Mouse (Mus musculus) heart, embryonic 13.5 days (tissue): ENCODE results near the gene Myo1e. TPM values are rescaled to one million over a fixed set of nuclear protein-coding genes. Genes with fewer than 3 reads are reported as not detected.

Experiments
- ATAC-seq: fragments of 200-750 bp; cut with Nextera tagmentation; 2 replicates; pipeline ENCODE4 v1.8.0; 2017; ENCODE audit warnings: moderate TSS enrichment; ENCODE audit not compliant: insufficient number of reproducible peaks, low FRiP score, low TSS enrichment; ENCODE audit errors: extremely low read depth
- H3K27ac ChIP-seq: fragments of 300-500 bp; sonication (generic); replicated peaks from 2 replicates; pipeline ENCODE4 v1.5.1; 2015; ENCODE audit warnings: moderate library complexity, mild to moderate bottlenecking, inconsistent platforms
- H3K27me3 ChIP-seq: fragments of 300-500 bp; sonication (generic); replicated peaks from 2 replicates; pipeline ENCODE4 v1.6.1; 2015; ENCODE audit warnings: mild to moderate bottlenecking, inconsistent platforms
- H3K36me3 ChIP-seq: fragments of 300-500 bp; sonication (generic); 2 replicates; pipeline ENCODE4 v1.6.1; 2015; ENCODE audit warnings: mild to moderate bottlenecking, inconsistent platforms
- H3K4me1 ChIP-seq: fragments of 300-500 bp; sonication (generic); 2 replicates; pipeline ENCODE4 v1.6.1; 2015; ENCODE audit warnings: inconsistent platforms
- H3K4me2 ChIP-seq: fragments of 300-500 bp; sonication (generic); 2 replicates; pipeline ENCODE4 v1.6.1; 2015; ENCODE audit warnings: inconsistent platforms, mild to moderate bottlenecking, moderate library complexity
- H3K4me3 ChIP-seq: fragments of 300-500 bp; sonication (generic); 2 replicates; pipeline ENCODE4 v1.5.1; 2015; ENCODE audit warnings: moderate library complexity, mild to moderate bottlenecking, inconsistent platforms
- H3K9ac ChIP-seq: fragments of 300-500 bp; sonication (generic); 2 replicates; pipeline ENCODE4 v1.6.1; 2015; ENCODE audit warnings: inconsistent platforms, mild to moderate bottlenecking, moderate library complexity
- H3K9me3 ChIP-seq: fragments of 300-500 bp; sonication (generic); 2 replicates; pipeline ENCODE4 v1.6.1; 2016; ENCODE audit warnings: inconsistent platforms
- WGBS: fragments of 180-500 bp; shearing (Covaris S2); methylation state at CpG from one replicate; pipeline ENCODE4 v1.1.7; 2015; ENCODE audit warnings: mixed read lengths; 5-methylcytosine and 5-hydroxymethylcytosine counted together
- polyA plus RNA-seq: library from polyadenylated mRNA; unstranded; fragments of >200 nt; fragmentation: Nextera tagmentation; extraction: Ambion mirVana; gene quantifications from 2 replicates; pipeline ENCODE4 v1.2.1, GENCODE M21; 2015

The Myo1e gene
- polyA plus RNA-seq, 1 experiment from 2014 or later = 10.9 TPM

DNA sequence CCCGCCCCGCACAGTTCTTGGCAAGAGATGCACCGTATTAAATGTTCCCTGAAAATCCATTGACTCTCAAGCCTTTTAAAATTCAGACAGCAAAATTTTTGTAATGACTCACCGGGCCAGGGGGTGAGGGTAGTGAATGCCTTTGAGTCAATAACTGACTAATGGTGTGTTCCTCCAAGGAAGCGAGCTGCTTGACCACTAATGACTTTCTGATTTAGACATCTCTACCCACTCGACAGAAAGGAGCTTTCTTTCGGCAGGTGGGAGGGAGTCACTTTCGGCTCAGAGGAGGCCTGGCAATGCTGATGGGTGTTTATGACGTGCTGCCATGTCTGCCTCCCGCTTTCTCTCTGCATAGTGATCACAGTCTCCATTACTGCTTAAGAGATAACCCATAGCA, 83.6 kb downstream of the Myo1e start:
- Histone ChIP-seq H3K27me3 (no peaks in the 10 kb centered on the region), H3K4me2 (no peak overlapping the region), H3K27ac (no peak overlapping the region), H3K4me1 (peaks cover 4% of the 10 kb centered on the region; the same call in 1 of the 2 replicates), H3K36me3 (peaks cover 14% of the 10 kb centered on the region; the same call in 1 of the 2 replicates), H3K9ac (no peak overlapping the region), H3K4me3 (no peak overlapping the region), H3K9me3 (no peaks in the 10 kb centered on the region)
- no peak for ATAC-seq
- 70% methylated on average over 10 of the region's 10 CpGs for WGBS

DNA sequence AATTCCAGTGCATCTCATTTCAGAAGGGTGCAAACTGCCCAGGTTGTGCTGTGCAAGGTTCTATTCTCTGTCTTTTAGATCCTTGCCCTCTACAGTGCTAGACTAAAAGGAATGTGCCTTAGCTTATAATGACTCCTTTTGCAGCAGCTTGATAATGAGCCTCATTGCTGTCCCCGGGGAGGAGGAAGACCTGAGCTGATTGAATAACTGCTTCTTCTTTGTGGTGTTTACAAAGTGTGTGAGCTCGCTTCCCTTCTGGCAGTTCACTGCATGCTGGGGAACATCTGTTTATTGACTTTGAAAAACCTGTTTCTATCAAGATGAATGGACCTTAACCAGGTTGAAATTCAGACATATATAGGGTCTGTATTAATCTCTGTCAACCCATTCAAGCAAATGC, 89.8 kb downstream of the Myo1e start:
- no peak for ATAC-seq
- WGBS = 30% methylated on average over 2 of the region's 2 CpGs
- 0 out of 2 replicates have a peak, but pooled peaks cover 3% of the 10 kb centered on the region for H3K9me3 ChIP-seq
- peaks cover 33% of the 10 kb centered on the region for H3K36me3 ChIP-seq
- peaks cover 7% of the 10 kb centered on the region for H3K4me1 ChIP-seq
- H3K4me3 ChIP-seq = no peak overlapping the region
- H3K4me2 ChIP-seq = no peak overlapping the region
- H3K27ac ChIP-seq = no peak overlapping the region
- H3K9ac ChIP-seq = no peak overlapping the region
- H3K27me3 ChIP-seq = no peaks in the 10 kb centered on the region

DNA sequence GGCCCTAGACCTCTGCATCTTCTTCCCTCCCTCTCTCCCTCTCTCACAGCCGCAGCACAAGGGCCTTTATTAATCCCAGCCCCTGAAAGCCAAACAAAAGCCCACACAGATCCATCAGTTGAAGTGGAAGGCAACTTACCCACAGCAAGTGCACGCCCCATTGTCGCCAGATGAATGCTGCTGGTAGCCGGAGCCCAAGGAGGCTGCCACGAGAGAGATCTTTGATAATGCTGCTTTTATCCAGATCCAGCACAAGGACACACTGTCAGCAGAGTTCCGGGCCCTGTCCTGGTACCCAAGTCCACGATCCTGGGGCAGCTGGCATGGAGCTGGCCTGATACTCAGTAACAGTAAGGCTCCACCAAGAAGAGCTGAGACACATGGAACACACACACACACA, 91.1 kb downstream of the Myo1e start:
- Histone ChIP-seq H3K36me3 (peaks cover 41% of the 10 kb centered on the region), H3K27ac (no peak overlapping the region), H3K9ac (no peak overlapping the region), H3K4me3 (no peak overlapping the region), H3K4me1 (peaks cover 7% of the 10 kb centered on the region), H3K27me3 (no peaks in the 10 kb centered on the region), H3K4me2 (no peak overlapping the region), H3K9me3 (0 out of 2 replicates have a peak, but pooled peaks cover 3% of the 10 kb centered on the region)
- no peak for ATAC-seq
- WGBS = 61% methylated on average over 7 of the region's 7 CpGs

DNA sequence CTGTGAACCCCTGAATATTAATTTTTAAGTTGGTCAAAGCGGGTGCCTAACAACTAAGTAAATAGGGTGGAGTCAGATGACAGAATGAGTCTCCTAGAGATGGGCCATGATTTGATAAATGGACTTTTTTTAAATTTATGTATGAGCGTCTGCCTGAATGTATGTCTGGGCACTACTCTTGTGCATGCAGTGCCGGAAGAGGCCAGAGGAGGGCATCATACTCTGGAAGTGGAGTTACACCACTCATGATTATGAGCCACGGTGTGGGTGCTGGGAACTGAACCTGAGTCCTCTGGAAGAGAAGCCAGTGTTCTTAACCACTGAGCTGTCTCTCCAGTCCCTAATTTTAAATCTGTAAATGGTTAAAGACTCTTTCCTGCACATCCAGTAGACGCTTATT, 93.6 kb downstream of the Myo1e start:
- H3K4me2 ChIP-seq = no peak overlapping the region
- no peaks in the 10 kb centered on the region for H3K27me3 ChIP-seq
- no peak overlapping the region for H3K9ac ChIP-seq
- H3K4me3 ChIP-seq = no peak overlapping the region
- H3K9me3 ChIP-seq = 0 out of 2 replicates have a peak, but pooled peaks cover 3% of the 10 kb centered on the region
- peaks cover 3% of the 10 kb centered on the region; the same call in 1 of the 2 replicates for H3K4me1 ChIP-seq
- whole genome bisulfite sequencing = 90% methylated on average over 5 of the region's 5 CpGs
- ATAC-seq = no peak
- no peak overlapping the region for H3K27ac ChIP-seq
- peaks cover 44% of the 10 kb centered on the region for H3K36me3 ChIP-seq

DNA sequence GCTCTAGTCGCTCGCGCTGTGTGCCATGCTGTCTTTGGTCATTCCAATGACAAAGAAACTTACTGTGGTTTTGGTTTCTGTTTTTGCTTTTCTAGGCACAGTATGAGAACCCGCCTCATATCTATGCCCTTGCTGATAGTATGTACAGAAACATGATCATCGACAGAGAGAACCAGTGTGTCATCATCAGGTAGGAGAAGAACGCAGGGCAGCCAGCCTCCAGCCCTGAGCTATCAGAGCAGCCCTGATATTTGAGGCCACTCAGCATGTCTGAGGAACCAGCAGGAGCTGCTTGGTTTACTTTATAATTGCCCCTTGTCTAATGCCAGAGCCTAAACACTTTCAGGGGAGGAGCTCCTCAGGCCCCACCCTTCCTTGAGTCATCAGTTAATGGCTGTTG, 94.4 kb downstream of the Myo1e start:
- 87% methylated on average over 6 of the region's 6 CpGs for whole genome bisulfite sequencing
- H3K27ac ChIP-seq = no peak overlapping the region
- H3K27me3 ChIP-seq = no peaks in the 10 kb centered on the region

DNA sequence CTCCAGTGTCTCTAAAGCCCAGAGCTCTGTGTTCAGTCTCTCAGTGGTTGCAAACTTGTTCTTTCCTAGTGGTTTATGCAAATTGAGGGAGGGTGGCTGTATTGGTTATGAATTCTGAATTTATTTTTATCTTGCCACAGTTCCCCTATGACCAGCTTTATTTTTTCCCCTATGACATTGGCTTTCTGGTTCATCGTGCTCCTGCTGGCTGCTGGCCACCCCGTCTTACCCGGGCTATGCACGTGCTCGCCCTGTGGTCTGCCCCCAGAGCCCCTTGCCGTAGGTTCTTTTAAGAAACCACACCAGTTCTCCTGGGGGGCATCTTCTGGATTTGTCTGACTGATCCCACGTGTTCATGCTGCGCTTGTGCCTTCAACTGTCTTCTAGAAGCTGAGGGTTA, 97.8 kb downstream of the Myo1e start:
- H3K4me3 ChIP-seq = no peak overlapping the region
- no peak overlapping the region for H3K9ac ChIP-seq
- H3K9me3 ChIP-seq = 0 out of 2 replicates have a peak, but pooled peaks cover 3% of the 10 kb centered on the region
- 90% methylated on average over 8 of the region's 8 CpGs for WGBS
- no peak overlapping the region for H3K27ac ChIP-seq
- no peaks in the 10 kb centered on the region for H3K27me3 ChIP-seq
- H3K4me2 ChIP-seq = no peak overlapping the region
- no peak for ATAC-seq
- peaks cover 29% of the 10 kb centered on the region for H3K36me3 ChIP-seq
- H3K4me1 ChIP-seq = peaks cover 2% of the 10 kb centered on the region; the same call in 1 of the 2 replicates

More for the DNA sequence above, 94.4 kb downstream of the Myo1e start:
- Histone ChIP-seq H3K9me3 (0 out of 2 replicates have a peak, but pooled peaks cover 3% of the 10 kb centered on the region), H3K4me3 (no peak overlapping the region), H3K9ac (no peak overlapping the region), H3K4me1 (peaks cover under 1% of the 10 kb centered on the region; the same call in 1 of the 2 replicates), H3K36me3 (peaks cover 44% of the 10 kb centered on the region), H3K4me2 (no peak overlapping the region)
- no peak; the same call in 1 of the 2 replicates for ATAC-seq

DNA sequence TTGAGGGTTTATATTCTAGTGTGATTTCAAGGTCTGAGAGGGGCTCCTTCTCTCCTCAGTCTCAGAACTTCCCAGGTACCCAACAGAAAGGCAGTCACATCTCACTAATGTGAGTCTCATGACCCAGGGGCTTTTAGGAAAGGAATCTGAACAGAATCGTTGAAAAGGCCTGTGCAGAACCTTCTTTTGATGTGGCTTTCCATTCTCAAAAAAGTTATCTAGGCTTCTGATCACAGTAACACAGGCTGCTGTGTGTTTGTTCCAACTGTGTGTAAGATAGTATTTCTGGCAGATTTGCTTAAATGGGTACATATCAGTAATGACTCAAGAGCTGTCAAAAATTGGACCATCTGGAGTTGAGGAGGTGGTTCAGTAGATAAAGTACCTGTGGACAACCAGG, 102.9 kb downstream of the Myo1e start:
- no peak overlapping the region for H3K4me3 ChIP-seq
- no peaks in the 10 kb centered on the region for H3K9me3 ChIP-seq
- H3K9ac ChIP-seq = no peak overlapping the region
- no peaks in the 10 kb centered on the region for H3K27me3 ChIP-seq
- peaks cover 3% of the 10 kb centered on the region; the same call in 1 of the 2 replicates for H3K36me3 ChIP-seq
- peaks cover 4% of the 10 kb centered on the region; the same call in 1 of the 2 replicates for H3K4me1 ChIP-seq
- H3K27ac ChIP-seq = no peak overlapping the region
- ATAC-seq = no peak
- no peak overlapping the region for H3K4me2 ChIP-seq
- 43% methylated on average over 1 of the region's 1 CpGs for WGBS

DNA sequence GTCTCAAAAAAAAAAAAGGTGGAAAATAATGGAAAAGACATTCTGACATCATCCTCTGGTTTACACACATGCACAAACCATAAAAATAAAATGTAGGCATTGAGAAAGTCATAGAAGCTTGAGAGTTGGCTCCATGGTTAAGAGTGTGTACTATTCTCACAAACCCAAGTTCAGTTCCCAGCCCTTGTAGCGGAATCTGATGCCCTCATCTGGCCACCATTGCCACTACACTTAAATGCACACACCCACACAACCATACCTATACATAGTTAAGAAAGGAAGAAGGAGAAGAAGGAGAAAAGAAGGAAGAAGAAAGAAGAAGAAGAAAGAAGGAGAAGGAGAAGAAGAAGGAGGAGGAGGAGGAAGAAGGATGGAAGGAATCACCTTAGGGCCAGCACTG, 106.9 kb downstream of the Myo1e start:
- Histone ChIP-seq H3K9me3 (no peaks in the 10 kb centered on the region), H3K9ac (no peak overlapping the region), H3K27ac (no peak overlapping the region), H3K36me3 (no peaks in the 10 kb centered on the region; the same call in 1 of the 2 replicates), H3K4me2 (no peak overlapping the region), H3K27me3 (no peaks in the 10 kb centered on the region), H3K4me1 (peaks cover 12% of the 10 kb centered on the region), H3K4me3 (no peak overlapping the region)
- 89% methylated on average over 1 of the region's 1 CpGs for WGBS
- ATAC-seq = no peak

DNA sequence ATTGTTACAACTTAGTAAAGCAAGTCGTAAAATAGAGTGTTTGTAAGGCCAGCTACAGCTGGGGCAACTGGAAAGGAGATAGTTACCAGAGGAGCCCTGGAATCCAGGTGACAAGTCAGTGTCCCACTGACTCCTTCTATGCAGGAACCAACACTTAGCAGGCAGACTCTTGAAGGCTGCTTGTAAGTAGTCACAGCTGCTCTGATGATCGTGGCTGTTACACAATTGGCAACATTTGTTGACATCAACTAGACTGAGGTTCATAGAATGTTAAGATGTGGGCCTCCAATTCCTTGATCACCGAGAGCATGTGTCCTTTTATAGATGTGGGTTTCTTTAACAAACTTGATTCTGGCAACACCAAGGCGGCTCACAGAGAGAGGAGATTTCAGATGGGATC, 108.0 kb downstream of the Myo1e start:
- 63% methylated on average over 4 of the region's 4 CpGs for whole genome bisulfite sequencing
- Histone ChIP-seq H3K27ac (no peak overlapping the region), H3K4me1 (peaks cover 8% of the 10 kb centered on the region), H3K9ac (no peak overlapping the region), H3K4me3 (no peak overlapping the region), H3K36me3 (peaks cover 3% of the 10 kb centered on the region; the same call in 1 of the 2 replicates), H3K27me3 (no peaks in the 10 kb centered on the region), H3K9me3 (no peaks in the 10 kb centered on the region), H3K4me2 (no peak overlapping the region)
- ATAC-seq = no peak

DNA sequence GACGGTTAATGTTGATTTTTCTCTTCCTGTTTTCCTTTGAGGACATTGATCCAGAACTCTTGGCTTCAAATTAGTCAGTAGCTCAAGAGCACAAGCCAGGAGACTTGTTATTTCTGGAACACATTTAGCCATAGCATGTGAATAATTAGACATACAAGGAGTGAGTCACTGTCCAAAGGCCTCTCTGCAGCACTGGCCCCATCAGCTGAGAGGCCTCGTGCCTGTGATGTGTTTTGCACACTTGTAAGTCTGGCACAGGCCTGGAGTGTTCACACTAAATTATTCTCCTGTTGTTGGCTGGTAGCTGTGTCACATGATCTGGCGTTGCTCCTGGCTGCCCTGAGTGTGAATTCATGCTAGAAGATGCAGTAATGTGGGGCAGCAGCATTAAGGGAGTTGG, 111.5 kb downstream of the Myo1e start:
- no peaks in the 10 kb centered on the region for H3K27me3 ChIP-seq
- no peak overlapping the region for H3K4me2 ChIP-seq
- H3K9me3 ChIP-seq = no peaks in the 10 kb centered on the region
- H3K4me1 ChIP-seq = peaks cover 8% of the 10 kb centered on the region
- H3K36me3 ChIP-seq = peaks cover 13% of the 10 kb centered on the region; the same call in 1 of the 2 replicates
- H3K27ac ChIP-seq = no peak overlapping the region
- WGBS = 55% methylated on average over 3 of the region's 3 CpGs
- H3K9ac ChIP-seq = no peak overlapping the region
- ATAC-seq = no peak
- H3K4me3 ChIP-seq = no peak overlapping the region

DNA sequence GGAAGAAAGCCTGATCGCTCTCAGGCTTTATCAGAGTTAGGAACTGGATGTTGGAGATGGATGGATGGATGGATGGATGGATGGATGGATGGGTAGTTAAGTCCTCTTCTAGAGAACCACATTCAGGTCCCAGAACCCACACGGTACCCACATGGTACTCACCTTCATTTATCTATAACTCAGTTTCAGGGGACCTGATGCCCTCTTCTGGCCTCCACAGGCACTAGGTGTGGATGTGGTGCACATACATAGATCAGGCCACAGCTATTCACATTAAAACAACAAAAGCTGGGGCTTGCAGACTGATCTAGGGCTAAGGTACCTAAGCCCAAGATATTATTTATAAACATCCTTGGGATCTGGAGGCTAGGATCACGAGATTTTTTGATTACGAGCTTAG, 117.2 kb downstream of the Myo1e start:
- WGBS = 86% methylated on average over 4 of the region's 4 CpGs
- ATAC-seq = no peak
- Histone ChIP-seq H3K27ac (no peak overlapping the region), H3K4me2 (no peak overlapping the region), H3K4me3 (no peak overlapping the region), H3K9ac (no peak overlapping the region), H3K36me3 (peaks cover 45% of the 10 kb centered on the region), H3K27me3 (no peaks in the 10 kb centered on the region), H3K4me1 (peaks cover 20% of the 10 kb centered on the region), H3K9me3 (no peaks in the 10 kb centered on the region)

DNA sequence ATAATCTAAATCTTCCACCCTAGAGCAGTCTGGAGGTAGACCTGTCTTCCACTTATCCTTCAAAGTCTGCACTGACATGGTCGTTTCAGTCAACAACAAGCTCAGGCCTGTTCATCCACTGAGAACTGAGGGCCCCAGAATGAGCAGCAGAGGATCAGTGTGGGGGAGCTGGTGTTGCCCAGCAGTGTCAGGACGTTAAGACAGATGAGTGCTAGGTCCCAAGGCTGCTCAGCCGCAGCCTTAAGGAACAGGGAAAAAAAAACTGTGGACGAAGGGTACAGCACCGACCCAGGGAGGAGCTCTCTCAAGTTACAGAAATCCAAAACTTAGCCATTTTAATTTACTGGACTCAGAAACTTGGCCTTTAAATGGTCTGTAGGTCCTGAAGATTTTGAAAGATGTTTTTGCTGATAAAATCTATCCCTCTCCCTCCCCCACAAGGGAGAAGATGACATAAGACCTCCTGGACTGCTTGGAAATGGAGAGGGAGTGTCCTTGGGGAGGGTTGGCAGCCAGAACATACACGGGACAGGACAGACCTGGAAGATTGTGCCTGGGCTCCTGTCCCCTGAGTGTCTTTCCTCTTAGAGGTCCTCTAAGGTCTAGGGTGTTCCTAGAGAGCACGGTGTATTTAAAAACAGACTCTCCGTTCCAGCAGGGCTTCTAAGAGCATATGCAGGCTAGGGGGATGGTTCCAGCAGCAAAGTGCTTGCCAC, 118.9 kb downstream of the Myo1e start:
- WGBS = 56% methylated on average over 8 of the region's 8 CpGs
- Histone ChIP-seq H3K9me3 (no peaks in the 10 kb centered on the region), H3K4me2 (no peak overlapping the region), H3K36me3 (peaks cover 42% of the 10 kb centered on the region), H3K27ac (no peak overlapping the region), H3K27me3 (no peaks in the 10 kb centered on the region), H3K4me1 (peaks cover 20% of the 10 kb centered on the region), H3K9ac (no peak overlapping the region), H3K4me3 (no peak overlapping the region)
- no peak for ATAC-seq
